Mouse (Mus musculus) granulocyte monocyte progenitor cell, adult 5-6 weeks (primary cell): ENCODE data around the gene Gm13288. TPM values are rescaled to one million over a fixed set of nuclear protein-coding genes. Genes with fewer than 3 reads are reported as not detected.
A peak's percentile ranks its signal among the peaks of the same experiment; 100 is the strongest.
"Not testable (repeated sequence)": the region's sequence is repeated elsewhere in the genome, so short reads cannot be mapped to it uniquely, and the experiment has no call there.

Experiments
- ATAC-seq: replicated peaks from 2 replicates; pipeline ENCODE4 v1.8.0; 2016; ENCODE audit warnings: mild to moderate bottlenecking, moderate TSS enrichment, inconsistent platforms; ENCODE audit not compliant: poor library complexity, severe bottlenecking
- total RNA-seq, 2 experiments: library from RNA; stranded (forward) in 1 of 2; stranded (reverse) in 1 of 2; fragments of 200-712, 200-1000 nt in 1 of 2; fragments of >200 nt in 1 of 2; fragmentation: Nextera tagmentation in 1 of 2; gene quantifications; 2 replicates each; pipeline ENCODE4 v1.2.3; 2014 to 2017

Gm13288 gene
- total RNA-seq, 2 experiments from 2014 or later: not detected

- not testable (repeated sequence) for ATAC-seq
Observed at GRCm38 (mm10) chr4:88797097-88797496, 8.2 kb upstream of the Gm13288 start, which contains the start of gene Gm13279. TSS of gene Gm13279 (plus strand) at chr4:88797397.

DNA sequence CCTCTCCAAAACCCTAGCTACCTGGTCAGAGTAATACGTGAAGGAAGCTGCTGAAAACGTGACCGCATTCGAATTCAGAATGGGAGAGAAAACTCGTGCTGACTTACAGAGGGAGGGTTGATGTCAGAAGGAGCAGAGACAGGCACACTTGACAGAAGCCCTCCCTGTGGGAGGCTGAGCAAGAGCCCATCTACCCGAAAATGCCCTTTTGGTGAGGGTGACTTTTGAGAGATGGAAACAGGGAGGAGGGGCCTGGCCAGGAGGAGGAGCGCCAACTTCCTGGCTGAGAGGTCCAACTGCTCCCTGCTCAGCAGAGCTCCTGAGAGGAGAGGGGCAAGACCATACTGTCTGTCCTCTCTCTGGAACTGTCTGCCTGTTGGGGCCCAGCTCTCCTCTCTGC lies 6.0 kb upstream of the Gm13288 start, which contains the start of gene Gm13285:
Gene Gm13285, plus strand, starts transcription at position 301 of the 400 bp plus-strand sequence.
- not testable (repeated sequence) for ATAC-seq

DNA sequence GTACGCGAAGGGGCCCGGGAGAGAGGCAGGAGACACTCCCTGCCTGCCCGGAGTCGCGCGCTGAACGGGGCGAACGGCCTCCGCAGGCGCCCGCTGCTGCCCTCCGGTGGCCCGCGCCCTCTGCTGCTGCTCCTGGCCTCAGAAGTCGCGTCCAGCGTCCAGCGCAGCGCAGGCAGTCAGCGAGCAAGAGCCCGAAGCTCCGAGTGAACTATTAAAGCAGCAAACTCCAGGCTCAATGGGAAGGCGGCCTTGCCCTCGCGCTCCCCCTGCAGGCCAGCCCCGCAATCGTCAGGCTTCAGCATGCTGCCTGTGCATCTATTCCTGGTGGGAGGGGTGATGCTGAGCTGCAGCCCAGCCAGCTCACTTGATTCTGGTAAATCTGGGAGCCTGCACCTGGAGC lies 2.4 kb upstream of the Gm13288 start, which contains the start of gene Gm13287:
Gene Gm13287, plus strand, starts transcription at position 301 of the 400 bp plus-strand sequence.
- ATAC-seq: not testable (repeated sequence)

- ATAC-seq: not testable (repeated sequence)
Observed at GRCm38 (mm10) chr4:88805761-88806160, 430 bp downstream of the Gm13288 start.

GRCm38 (mm10) chr4:88815928-88816327 lies 10.6 kb downstream of the Gm13288 start, which contains the start of gene Ifna7:
TSS of gene Ifna7 (plus strand) at chr4:88816228.
- no peak for ATAC-seq

DNA sequence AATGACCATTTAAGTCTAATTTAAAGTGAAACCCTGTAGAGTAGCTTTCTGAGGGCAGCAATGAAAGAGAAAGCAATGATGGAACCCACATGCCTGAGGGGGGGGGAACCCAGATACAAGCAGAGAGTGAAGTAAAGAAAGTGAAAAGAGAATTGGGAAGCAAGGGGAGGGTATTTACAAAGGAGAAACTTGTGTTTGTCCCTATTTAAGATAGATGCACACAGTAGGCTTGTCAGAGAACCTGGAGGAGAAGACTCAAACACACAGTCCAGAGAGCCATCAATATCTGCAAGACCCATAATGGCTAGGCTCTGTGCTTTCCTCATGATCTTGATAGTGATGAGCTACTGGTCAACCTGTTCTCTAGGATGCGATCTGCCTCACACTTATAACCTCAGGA lies 14.3 kb downstream of the Gm13288 start, which contains the start of gene Ifna11:
Gene Ifna11, plus strand, starts transcription at position 301 of the 400 bp plus-strand sequence.
- ATAC-seq: no peak

GRCm38 (mm10) chr4:88822995-88823394 lies 17.7 kb downstream of the Gm13288 start:
- 0 out of 2 replicates have a peak, but pooled peaks have one; percentile 30 for ATAC-seq

GRCm38 (mm10) chr4:88827116-88827515 lies 21.8 kb downstream of the Gm13288 start, which contains the start of gene Ifna6:
TSS of gene Ifna6 (plus strand) at chr4:88827416.
- not testable (repeated sequence) for ATAC-seq

DNA sequence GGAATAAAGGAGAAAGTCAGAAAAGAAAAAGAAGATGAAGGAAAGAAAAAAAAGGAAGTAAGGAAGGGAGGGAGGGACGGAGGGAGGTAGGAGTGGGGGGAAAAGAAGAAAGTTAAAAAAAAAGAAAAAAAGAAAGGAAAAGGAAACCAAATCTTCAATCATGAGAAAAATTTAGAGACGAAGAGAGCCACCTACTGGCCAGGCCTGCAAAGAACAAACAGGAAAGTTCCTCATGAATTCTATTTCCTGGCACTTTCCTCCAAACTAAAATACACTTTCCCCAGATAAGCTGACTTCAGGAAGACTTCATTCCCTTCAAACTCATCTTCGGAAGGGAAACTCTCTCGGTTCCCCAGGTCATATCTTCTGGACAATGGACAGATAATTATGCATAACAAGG lies 25.2 kb downstream of the Gm13288 start:
- peak; percentile 42; the same call in 1 of the 2 replicates for ATAC-seq

DNA sequence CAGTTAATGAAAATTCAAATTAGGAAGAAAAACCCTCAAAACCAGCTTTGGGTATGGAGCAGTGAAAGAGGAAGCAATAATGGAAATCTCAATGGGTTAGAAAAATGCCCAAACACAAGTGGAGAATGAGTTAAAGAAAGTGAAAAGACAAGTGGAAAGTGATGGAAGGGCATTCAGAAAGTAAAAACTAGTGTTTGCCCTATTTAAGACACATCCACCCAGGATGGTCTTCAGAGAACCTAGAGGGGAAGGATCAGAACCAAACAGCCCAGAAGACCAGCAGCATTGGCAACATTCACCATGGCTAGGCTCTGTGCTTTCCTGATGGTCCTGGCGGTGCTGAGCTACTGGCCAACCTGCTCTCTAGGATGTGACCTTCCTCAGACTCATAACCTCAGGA lies 29.9 kb downstream of the Gm13288 start, which contains the start of gene Ifna5:
Gene Ifna5, plus strand, starts transcription at position 301 of the 400 bp plus-strand sequence.
- not testable (repeated sequence) for ATAC-seq

DNA sequence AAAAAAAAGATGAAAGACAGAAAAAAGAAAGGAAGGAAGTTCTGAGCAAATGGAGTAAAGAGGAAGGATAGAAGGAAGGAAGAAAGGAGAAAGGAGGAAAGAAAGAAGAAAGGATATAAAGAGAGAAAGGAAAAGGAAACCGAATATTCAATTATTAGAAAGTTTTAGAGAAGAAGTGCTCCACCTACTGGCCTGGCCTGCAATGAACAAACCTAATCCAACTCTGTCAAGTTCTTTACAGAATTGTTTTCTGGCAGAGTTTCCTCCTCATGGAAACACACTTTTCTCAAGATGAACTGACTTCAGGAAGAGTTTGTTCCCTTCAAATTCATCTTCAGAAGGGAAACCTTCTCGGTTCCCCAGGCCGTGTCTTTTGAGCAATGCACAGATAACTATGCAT lies 33.5 kb downstream of the Gm13288 start:
- ATAC-seq: peak; percentile 52

- ATAC-seq: peak; percentile 52; the same call in 1 of the 2 replicates
Observed at GRCm38 (mm10) chr4:88840058-88840457, 34.7 kb downstream of the Gm13288 start.

- ATAC-seq: no peak
Observed at GRCm38 (mm10) chr4:88841438-88841911, 36.1 kb downstream of the Gm13288 start, which contains the start of gene Ifna4. TSS of gene Ifna4 (plus strand) at chr4:88841861.

- no peak for ATAC-seq
Observed at GRCm38 (mm10) chr4:88845334-88845733, 40.0 kb downstream of the Gm13288 start.

DNA sequence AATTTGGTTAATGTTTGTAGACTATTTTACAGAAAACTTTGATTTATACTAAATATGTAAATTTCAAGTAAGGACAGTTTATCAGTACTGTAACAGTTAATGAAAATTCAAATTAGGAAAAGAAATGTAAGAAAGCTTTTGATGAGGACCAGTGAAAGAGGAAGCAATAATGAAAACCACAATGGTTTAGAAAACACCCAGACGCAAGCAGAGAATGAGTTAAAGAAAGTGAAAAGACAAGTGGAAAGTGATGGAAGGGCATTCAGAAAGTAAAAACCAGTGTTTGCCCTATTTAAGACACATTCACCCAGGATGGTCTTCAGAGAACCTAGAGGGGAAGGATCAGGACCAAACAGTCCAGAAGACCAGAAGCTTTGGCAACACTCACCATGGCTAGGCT lies 44.4 kb downstream of the Gm13288 start, which contains the start of gene Ifna1:
Gene Ifna1, plus strand, starts transcription at position 390 of the 400 bp plus-strand sequence.
- ATAC-seq: peak; percentile 66

DNA sequence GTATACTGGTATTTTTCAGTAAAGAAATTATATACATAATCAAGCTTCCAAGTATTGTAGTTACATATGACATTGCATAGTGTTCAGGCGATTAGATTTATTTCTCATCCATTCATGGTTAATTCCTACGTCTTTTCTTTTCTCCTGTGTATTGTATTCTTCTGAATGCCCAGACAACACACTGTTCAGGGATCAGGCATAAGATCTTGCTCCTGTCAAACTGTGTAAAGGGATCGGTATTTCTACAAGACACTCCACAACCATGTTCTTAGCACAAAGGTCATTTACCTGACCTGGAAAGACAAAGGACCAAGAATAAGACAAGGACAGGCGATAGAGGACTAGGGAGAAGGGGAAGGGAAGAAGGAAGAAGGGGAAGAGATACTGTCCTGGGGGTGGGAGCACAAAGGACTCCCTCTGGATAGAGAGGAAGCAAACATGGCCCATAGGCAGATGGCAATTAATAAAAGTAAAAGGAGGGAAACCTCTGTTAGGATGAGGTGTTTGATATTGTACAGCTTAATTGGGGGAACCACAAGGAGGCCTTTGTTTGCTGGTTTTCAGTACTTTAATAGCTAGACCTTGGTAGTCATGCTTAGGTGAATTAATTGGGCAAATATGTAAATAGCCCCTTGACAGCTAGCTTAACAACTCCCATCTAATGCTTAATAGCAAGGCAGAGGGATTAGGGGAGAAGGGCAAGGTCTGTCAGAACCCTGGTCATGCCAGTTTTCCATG lies 45.9 kb downstream of the Gm13288 start:
- ATAC-seq: no peak

Other genes starting within 250 kb of the Gm13288 start
Only the 30 nearest of the 31 such genes appear.
- not detected in 2 replicates for gene Ifna14, start 233.7 kb upstream of the Gm13288 start, total RNA-seq (2014; fragmentation: Nextera tagmentation)
- not detected in 2 replicates for gene Ifna14, start 233.7 kb upstream of the Gm13288 start, total RNA-seq (2017)
- not detected in 2 replicates for gene Ifna9, start 213.1 kb upstream of the Gm13288 start, total RNA-seq (2014; fragmentation: Nextera tagmentation)
- not detected in 2 replicates for gene Ifna9, start 213.1 kb upstream of the Gm13288 start, total RNA-seq (2017)
- gene Ifna12, start 202.2 kb upstream of the Gm13288 start, total RNA-seq (2014; fragmentation: Nextera tagmentation): not detected in 2 replicates
- gene Ifna12, start 202.2 kb upstream of the Gm13288 start, total RNA-seq (2017): not detected in 2 replicates
- not detected in 2 replicates for gene C87499, start 171.1 kb upstream of the Gm13288 start, total RNA-seq (2014; fragmentation: Nextera tagmentation)
- gene C87499, start 171.1 kb upstream of the Gm13288 start, total RNA-seq (2017): not detected in 2 replicates
- not detected in 2 replicates for gene Ifna13, start 161.1 kb upstream of the Gm13288 start, total RNA-seq (2014; fragmentation: Nextera tagmentation)
- gene Ifna13, start 161.1 kb upstream of the Gm13288 start, total RNA-seq (2017): not detected in 2 replicates
- gene Ifna16, start 128.6 kb upstream of the Gm13288 start, total RNA-seq (2014; fragmentation: Nextera tagmentation): not detected in 2 replicates
- gene Ifna16, start 128.6 kb upstream of the Gm13288 start, total RNA-seq (2017): not detected in 2 replicates
- gene Ifna2, start 121.6 kb upstream of the Gm13288 start, total RNA-seq (2014; fragmentation: Nextera tagmentation): not detected in 2 replicates
- gene Ifna2, start 121.6 kb upstream of the Gm13288 start, total RNA-seq (2017): not detected in 2 replicates
- gene Ifnab, start 114.2 kb upstream of the Gm13288 start, total RNA-seq (2014; fragmentation: Nextera tagmentation): not detected in 2 replicates
- gene Ifnab, start 114.2 kb upstream of the Gm13288 start, total RNA-seq (2017): not detected in 2 replicates
- gene Gm26566, start 83.7 kb upstream of the Gm13288 start, total RNA-seq (2014; fragmentation: Nextera tagmentation): not detected in 2 replicates
- gene Gm26566, start 83.7 kb upstream of the Gm13288 start, total RNA-seq (2017): 0.69 TPM in 1 of 2 replicates, not detected in the other
- 33.5 and 45.5 TPM in 2 replicates for gene Klhl9, start 83.1 kb upstream of the Gm13288 start, total RNA-seq (2014; fragmentation: Nextera tagmentation)
- gene Klhl9, start 83.1 kb upstream of the Gm13288 start, total RNA-seq (2017): 72.4 and 96.0 TPM in 2 replicates
- gene Gm13271, start 50.7 kb upstream of the Gm13288 start, total RNA-seq (2014; fragmentation: Nextera tagmentation): not detected in 2 replicates
- not detected in 2 replicates for gene Gm13271, start 50.7 kb upstream of the Gm13288 start, total RNA-seq (2017)
- gene Gm13283, start 45.4 kb upstream of the Gm13288 start, total RNA-seq (2014; fragmentation: Nextera tagmentation): 0.49 TPM in 1 of 2 replicates, not detected in the other
- 0.21 TPM in 1 of 2 replicates, not detected in the other for gene Gm13283, start 45.4 kb upstream of the Gm13288 start, total RNA-seq (2017)
- gene Gm13290, start 31.7 kb upstream of the Gm13288 start, total RNA-seq (2014; fragmentation: Nextera tagmentation): not detected in 2 replicates
- gene Gm13290, start 31.7 kb upstream of the Gm13288 start, total RNA-seq (2017): not detected in 2 replicates
- gene Gm13289, start 28.6 kb upstream of the Gm13288 start, total RNA-seq (2014; fragmentation: Nextera tagmentation): not detected in 2 replicates
- gene Gm13289, start 28.6 kb upstream of the Gm13288 start, total RNA-seq (2017): not detected in 2 replicates
- gene Gm13272, start 25.7 kb upstream of the Gm13288 start, total RNA-seq (2014; fragmentation: Nextera tagmentation): not detected in 2 replicates
- not detected in 2 replicates for gene Gm13272, start 25.7 kb upstream of the Gm13288 start, total RNA-seq (2017)
- gene Ifnz, start 23.4 kb upstream of the Gm13288 start, total RNA-seq (2014; fragmentation: Nextera tagmentation): 1.5 TPM in 1 of 2 replicates, not detected in the other
- gene Ifnz, start 23.4 kb upstream of the Gm13288 start, total RNA-seq (2017): 0.22 and 0.52 TPM in 2 replicates
- not detected in 2 replicates for gene Gm13276, start 19.8 kb upstream of the Gm13288 start, total RNA-seq (2014; fragmentation: Nextera tagmentation)
- gene Gm13276, start 19.8 kb upstream of the Gm13288 start, total RNA-seq (2017): not detected in 2 replicates
- not detected in 2 replicates for gene Gm13277, start 16.9 kb upstream of the Gm13288 start, total RNA-seq (2014; fragmentation: Nextera tagmentation)
- gene Gm13277, start 16.9 kb upstream of the Gm13288 start, total RNA-seq (2017): not detected in 2 replicates
- not detected in 2 replicates for gene Gm13278, start 14.0 kb upstream of the Gm13288 start, total RNA-seq (2014; fragmentation: Nextera tagmentation)
- not detected in 2 replicates for gene Gm13278, start 14.0 kb upstream of the Gm13288 start, total RNA-seq (2017)
- not detected in 2 replicates for gene Gm13275, start 11.0 kb upstream of the Gm13288 start, total RNA-seq (2014; fragmentation: Nextera tagmentation)
- not detected in 2 replicates for gene Gm13275, start 11.0 kb upstream of the Gm13288 start, total RNA-seq (2017)
- gene Gm13279, start 8.1 kb upstream of the Gm13288 start, total RNA-seq (2014; fragmentation: Nextera tagmentation): not detected in 2 replicates
- gene Gm13279, start 8.1 kb upstream of the Gm13288 start, total RNA-seq (2017): not detected in 2 replicates
- not detected in 2 replicates for gene Gm13285, start 5.9 kb upstream of the Gm13288 start, total RNA-seq (2014; fragmentation: Nextera tagmentation)
- gene Gm13285, start 5.9 kb upstream of the Gm13288 start, total RNA-seq (2017): not detected in 2 replicates
- gene Gm13287, start 2.3 kb upstream of the Gm13288 start, total RNA-seq (2014; fragmentation: Nextera tagmentation): not detected in 2 replicates
- gene Gm13287, start 2.3 kb upstream of the Gm13288 start, total RNA-seq (2017): not detected in 2 replicates
- gene Ifna7, start 10.7 kb downstream of the Gm13288 start, total RNA-seq (2014; fragmentation: Nextera tagmentation): not detected in 2 replicates
- not detected in 2 replicates for gene Ifna7, start 10.7 kb downstream of the Gm13288 start, total RNA-seq (2017)
- gene Ifna11, start 14.4 kb downstream of the Gm13288 start, total RNA-seq (2014; fragmentation: Nextera tagmentation): not detected in 2 replicates
- gene Ifna11, start 14.4 kb downstream of the Gm13288 start, total RNA-seq (2017): not detected in 2 replicates
- gene Ifna6, start 21.9 kb downstream of the Gm13288 start, total RNA-seq (2014; fragmentation: Nextera tagmentation): not detected in 2 replicates
- gene Ifna6, start 21.9 kb downstream of the Gm13288 start, total RNA-seq (2017): not detected in 2 replicates
- not detected in 2 replicates for gene Ifna5, start 30.0 kb downstream of the Gm13288 start, total RNA-seq (2014; fragmentation: Nextera tagmentation)
- not detected in 2 replicates for gene Ifna5, start 30.0 kb downstream of the Gm13288 start, total RNA-seq (2017)
- not detected in 2 replicates for gene Ifna4, start 36.3 kb downstream of the Gm13288 start, total RNA-seq (2014; fragmentation: Nextera tagmentation)
- not detected in 2 replicates for gene Ifna4, start 36.3 kb downstream of the Gm13288 start, total RNA-seq (2017)
- gene Ifna1, start 44.6 kb downstream of the Gm13288 start, total RNA-seq (2014; fragmentation: Nextera tagmentation): not detected in 2 replicates
- not detected in 2 replicates for gene Ifna1, start 44.6 kb downstream of the Gm13288 start, total RNA-seq (2017)
- gene Ifne, start 74.7 kb downstream of the Gm13288 start, total RNA-seq (2014; fragmentation: Nextera tagmentation): not detected in 2 replicates
- not detected in 2 replicates for gene Ifne, start 74.7 kb downstream of the Gm13288 start, total RNA-seq (2017)